Mouse (Mus musculus) brain, embryonic 14.5 days (tissue): ENCODE results near the gene Josd1.

Experiments
- CTCF ChIP-seq: fragments of 200-500 bp; IDR thresholded peaks from 2 replicates; pipeline ENCODE4 v1.5.1; 2012; ENCODE audit warnings: inconsistent platforms, mild to moderate bottlenecking, moderate library complexity, borderline replicate concordance; ENCODE audit not compliant: insufficient read depth, insufficient read length; ENCODE audit errors: extremely low read depth
- POLR2A ChIP-seq: fragments of 200-500 bp; IDR thresholded peaks from 2 replicates; pipeline ENCODE4 v1.6.1; 2012; ENCODE audit warnings: mild to moderate bottlenecking, inconsistent platforms, borderline replicate concordance; ENCODE audit not compliant: poor library complexity, insufficient read depth, insufficient read length, severe bottlenecking; ENCODE audit errors: extremely low read depth

DNA sequence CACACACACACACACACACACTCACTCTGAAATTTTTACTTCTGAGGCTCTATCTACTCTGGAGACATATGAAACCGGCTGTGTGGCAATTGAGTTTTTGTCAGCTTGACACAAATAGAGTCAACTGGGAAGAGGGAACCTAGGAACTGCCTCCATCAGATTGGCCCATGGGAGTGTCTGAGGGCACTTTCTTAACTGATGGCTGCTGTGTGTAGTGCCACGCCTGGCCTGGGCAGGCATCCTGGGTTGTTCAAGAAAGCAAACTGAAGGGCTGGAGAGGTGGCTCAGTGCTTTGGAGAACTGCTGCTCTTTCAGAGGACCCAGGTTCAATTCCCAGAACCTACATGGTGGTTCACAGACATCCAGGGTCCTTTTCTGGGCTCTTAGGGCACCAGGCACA lies 42.2 kb downstream of the Josd1 start:
- TF ChIP-seq CTCF (no peak), POLR2A (no peak)
